Mouse (Mus musculus): ENCODE results near the gene Zhx3. TPM values are rescaled to one million over a fixed set of nuclear protein-coding genes. Genes with fewer than 3 reads are reported as not detected.
A peak's percentile ranks its signal among the peaks of the same experiment; 100 is the strongest.

The Zhx3 gene
- total RNA-seq, 2 experiments from 2014 or later, result 63.4 to 84.0 TPM

DNA sequence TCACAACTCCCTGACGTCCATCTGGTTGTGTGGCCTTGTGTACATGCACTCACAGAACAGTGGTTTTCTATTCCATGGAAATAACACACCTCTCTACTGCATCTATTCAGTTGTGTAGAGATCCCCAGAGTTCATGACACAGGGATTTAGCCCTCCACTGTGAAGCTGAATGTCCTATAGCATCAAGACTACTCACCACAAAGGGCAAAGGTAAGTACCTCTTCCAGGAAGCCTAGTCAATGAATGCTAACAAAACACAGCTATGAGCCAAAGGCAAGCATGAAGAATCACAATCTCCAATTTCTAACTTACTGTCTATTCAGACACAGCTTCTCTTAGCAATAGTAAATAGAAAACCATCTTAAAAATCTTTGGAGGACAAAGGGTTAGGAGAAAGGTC lies 25.1 kb downstream of the Zhx3 start:
- intact Hi-C loops (cut with DNase I), result no loop called here

DNA sequence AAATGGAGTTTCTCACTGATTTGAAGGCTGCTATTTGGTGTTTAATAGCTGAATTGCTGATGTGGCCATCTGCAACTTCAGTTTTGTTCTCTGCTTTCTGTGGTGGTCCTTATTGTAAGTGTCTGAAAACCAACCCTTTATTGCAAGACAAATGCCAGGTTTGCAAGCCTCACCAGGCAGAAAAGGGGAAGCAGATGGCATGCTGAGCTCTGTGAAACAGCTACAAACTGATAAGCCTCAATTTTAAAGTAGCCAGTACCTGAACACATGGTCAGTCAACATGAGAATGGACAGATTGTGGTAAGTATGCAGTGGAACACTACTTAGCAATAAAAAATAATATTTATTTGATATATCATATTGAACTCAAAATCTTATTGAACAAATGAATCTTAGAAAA lies 32.0 kb downstream of the Zhx3 start:
- intact Hi-C loops (cut with DNase I), result no loop called here
- DNase-seq (ENCODE audit: low spot score in 2 of 2), result no peak

More for the DNA sequence above, 25.1 kb downstream of the Zhx3 start:
- DNase-seq (ENCODE audit: low spot score in 2 of 2), result no peak

DNA sequence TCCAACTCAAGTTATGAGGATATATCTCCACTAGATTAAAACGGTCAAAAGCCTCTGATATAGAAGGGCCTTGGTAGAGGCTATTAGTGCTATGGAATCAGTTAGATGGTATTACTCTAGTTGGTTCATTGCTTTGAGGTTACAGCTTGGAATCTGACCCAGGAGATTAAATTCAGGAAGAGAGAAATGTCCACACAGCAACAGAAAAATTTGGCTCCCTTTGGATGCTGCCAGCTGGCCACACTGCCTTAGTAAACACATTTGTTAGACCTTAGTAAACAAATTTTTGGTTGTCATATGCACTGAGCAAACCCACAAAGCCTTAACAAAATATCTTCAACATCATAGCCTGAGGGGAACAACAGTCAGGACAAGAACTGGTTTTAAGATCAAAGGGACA lies 62.0 kb downstream of the Zhx3 start:
- DNase-seq (ENCODE audit: low spot score in 2 of 2), result no peak
- intact Hi-C loops (cut with DNase I), result no loop called here

DNA sequence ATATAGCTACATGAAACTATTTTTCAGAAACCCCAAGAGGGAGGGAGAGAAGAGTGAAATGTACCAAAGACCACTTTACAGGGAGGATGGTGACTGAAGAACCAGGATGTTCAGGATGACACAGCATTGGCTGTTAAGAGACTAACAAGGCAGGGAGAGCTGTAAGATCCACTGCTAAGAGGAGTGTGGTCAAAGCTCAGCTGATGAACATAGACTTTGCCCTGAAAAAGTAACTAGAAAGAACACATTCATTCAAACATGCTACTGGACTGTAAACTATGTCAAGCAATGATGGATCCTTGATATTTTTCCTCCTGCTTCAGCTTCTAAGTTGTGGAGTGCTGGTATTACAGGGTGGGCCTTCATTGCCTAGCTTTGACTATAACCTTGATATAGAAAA lies 62.4 kb downstream of the Zhx3 start:
- intact Hi-C loops (cut with DNase I), result no loop called here

DNA sequence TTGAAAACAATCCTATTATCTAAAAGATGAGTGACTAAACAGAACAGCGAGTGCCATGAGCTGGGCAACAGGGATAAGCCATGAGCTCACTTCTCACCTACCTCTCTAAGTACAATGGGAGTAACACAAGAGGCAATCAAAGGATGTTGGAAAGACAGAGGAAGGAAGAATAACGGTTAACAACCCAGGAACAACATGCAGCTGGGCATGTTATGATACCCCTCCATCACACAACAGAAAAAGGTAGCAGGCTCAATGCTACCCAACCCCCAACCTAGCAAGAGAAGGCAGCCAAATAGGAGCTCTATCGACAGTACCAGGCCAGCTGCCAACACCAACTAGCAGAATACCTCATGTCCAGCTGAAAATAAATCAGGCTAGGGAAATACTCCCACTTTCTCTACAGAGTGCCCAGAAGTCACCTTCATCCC lies 66.7 kb downstream of the Zhx3 start:
- intact Hi-C loops (cut with DNase I), result loop anchor here (5.0 kb wide), 1 partner anchor 66 kb away; the partner anchor contains the start of gene Zhx3
- peak in 1 of 2 experiments; percentile 27 for DNase-seq (ENCODE audit: low spot score in 2 of 2)

More for the DNA sequence above, 62.4 kb downstream of the Zhx3 start:
- no peak for DNase-seq (ENCODE audit: low spot score in 2 of 2)

DNA sequence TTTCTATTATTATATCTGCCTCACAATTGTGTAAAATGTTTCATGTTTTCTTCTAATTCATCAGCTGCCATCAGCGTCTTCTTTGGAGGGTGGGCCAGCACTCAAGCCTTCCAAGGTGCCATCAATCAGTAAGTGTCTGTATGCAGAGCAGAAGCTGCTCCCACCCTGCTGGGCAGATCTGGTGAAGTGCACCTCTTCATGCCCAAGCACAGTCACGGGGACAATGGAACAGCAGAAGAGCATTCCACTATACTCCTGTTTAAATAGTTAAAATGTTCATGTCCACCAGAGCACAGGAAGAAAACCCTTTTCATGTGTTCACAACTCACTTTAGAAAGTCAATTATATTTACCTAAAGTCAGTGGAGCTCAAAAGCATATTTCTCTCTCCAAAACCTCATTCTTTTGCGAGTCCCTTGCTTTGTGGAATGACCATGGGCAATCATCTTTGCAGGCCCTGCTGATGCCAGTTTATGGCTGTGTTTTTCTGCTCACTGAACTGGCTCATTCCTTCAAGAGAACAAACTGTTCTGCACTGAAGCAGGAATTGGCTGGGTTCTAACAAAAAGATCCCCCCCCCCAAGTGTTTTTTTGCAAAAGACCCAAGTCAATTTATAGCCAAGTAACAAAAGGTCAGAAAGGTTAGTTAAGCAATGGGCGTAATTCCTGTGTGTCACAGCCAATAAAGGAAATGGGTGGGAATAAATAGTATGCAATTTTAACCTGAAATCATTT lies 67.8 kb downstream of the Zhx3 start:
- intact Hi-C loops (cut with DNase I), result loop anchor here (5.0 kb wide), 1 partner anchor 67 kb away; the partner anchor contains the start of gene Zhx3
- no peak for DNase-seq (ENCODE audit: low spot score in 2 of 2)

DNA sequence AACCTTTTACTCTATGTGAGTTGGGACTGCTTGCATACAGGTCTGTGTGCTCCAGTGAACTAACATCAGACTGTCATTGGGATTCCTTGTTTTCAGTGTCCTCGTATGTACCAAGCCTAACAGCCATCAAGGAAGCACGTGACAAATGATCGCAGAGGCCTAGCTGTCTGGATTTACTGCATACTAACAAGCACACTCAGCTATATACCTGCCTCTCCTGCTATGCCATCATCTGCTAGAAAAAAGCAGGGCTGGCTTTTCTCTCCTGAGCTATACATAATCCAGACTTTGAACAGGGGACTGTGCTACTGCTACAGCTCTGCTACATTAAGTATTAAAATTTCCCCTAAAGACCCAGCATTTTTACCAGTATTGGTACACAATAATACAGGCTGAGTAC lies 70.5 kb downstream of the Zhx3 start:
- DNase-seq (ENCODE audit: low spot score in 2 of 2), result no peak
- intact Hi-C loops (cut with DNase I), result no loop called here

DNA sequence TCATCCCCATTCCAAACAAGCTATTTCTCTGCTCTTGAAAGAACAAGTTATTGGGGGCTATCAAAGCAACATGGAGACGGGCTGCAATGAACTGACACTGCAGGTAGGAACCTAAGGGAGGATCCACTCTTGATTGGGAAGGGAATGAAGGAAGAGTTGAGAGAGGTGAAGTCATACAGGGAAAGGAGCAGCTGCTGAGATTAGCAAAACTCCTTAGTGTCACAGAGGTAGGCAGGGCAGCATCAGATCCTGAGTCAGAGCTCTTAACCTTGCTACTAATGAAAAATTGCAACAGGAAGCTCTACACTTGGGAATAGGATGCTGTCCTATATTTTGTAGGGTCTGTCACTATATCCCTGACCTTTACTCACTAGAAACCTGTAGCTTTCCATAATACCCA lies 71.8 kb downstream of the Zhx3 start:
- DNase-seq (ENCODE audit: low spot score in 2 of 2), result no peak
- intact Hi-C loops (cut with DNase I), result no loop called here

DNA sequence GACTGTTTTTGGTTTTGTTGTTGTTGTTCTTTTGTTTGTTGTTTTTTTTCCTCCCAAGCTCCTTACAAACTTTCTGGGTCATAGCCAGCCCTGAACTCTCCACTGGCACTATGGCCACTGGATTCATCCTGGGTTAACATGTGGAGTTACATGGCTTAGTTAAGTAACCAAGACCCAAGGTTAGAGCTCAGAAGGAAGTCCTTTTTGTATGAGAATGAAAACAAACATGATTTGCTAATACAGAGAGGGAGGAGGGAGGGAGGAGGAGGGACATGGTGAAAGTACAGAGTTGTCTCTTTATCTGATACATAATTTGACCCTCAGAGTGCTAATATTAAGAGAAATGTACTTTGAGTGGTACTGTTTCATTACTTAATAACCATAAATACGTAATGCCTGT lies 74.6 kb downstream of the Zhx3 start:
- intact Hi-C loops (cut with DNase I), result no loop called here
- no peak for DNase-seq (ENCODE audit: low spot score in 2 of 2)

DNA sequence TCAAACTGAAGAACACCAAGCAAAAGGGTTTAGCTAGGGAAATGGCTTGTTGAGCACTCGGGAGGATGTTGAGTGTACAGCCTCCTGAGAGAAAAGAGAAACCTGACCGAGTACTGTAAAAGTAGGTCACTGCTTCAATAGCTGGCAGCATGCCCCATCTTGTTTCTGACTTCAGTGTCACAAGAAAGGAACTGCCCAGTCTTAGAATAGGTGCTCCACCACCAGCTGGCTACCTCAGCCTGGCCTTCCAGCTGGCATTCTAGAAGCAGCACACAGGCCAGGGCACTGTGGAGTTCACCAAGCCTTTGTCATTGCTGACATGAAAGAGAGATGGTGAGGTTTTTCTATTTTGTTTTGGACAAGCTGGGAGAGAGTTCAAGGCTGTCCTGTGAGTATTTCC lies 75.8 kb downstream of the Zhx3 start:
- intact Hi-C loops (cut with DNase I), result no loop called here

DNA sequence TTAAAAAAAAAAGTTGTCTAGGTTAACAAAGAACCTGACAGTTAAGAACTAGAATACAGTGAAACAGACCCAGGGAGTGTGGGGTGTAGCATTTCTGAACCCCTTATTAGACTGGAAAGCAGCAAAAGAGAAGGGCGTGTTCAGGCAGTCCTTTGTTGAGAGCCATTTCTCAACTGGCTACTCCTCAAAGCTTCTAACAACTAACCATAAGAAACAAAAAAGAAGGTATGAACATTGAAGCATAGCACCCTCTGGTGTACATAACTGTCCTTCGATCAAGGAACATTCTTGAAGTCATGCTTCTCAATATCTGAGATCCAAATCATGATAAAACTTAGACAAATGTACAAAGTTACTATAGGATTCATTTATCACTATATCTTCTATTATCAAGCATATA lies 79.7 kb downstream of the Zhx3 start:
- intact Hi-C loops (cut with DNase I), result no loop called here
- no peak for DNase-seq (ENCODE audit: low spot score in 2 of 2)

More for the DNA sequence above, 75.8 kb downstream of the Zhx3 start:
- DNase-seq (ENCODE audit: low spot score in 2 of 2), result peak in 1 of 2 experiments; percentile 41

DNA sequence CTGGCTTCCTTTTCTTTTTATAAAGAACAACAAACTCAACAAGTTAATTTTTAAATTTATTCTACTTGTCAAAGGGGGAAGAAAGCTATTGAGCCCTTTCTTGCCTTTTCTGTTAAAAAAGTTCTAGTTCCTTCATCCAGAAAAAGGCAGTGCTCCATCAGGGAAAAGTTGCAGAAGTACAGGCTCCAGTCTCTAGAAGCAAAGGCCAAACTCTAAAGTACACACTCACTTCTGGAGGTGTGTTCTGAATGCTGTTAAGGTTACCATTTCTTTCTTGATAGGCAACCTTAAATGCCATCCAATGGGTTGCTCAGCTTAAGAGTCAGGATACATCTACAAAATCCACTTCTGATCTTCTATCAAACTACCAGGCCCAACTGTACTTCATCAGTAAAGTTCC lies 83.1 kb downstream of the Zhx3 start:
- intact Hi-C loops (cut with DNase I), result no loop called here
- DNase-seq (ENCODE audit: low spot score in 2 of 2), result no peak

DNA sequence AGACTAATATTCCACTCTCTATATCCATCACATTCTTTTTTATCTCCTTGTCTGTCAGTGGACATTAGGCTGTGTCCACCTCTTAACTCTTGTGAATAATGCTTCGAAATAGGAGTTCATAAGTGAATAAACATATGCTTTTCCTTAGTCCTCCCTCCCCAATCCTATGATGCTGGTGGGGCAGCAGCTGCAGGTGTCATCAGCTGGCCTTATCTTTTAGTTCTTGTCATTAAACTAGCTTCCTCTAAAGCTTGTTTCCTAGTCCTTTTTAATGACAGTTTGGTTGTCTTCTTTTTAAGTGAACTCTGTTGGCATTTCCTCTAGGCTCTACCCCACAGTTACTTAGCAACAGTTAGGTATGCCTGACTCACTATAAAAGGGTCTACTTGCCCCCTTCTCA lies 83.8 kb downstream of the Zhx3 start:
- no peak for DNase-seq (ENCODE audit: low spot score in 2 of 2)
- intact Hi-C loops (cut with DNase I), result no loop called here

DNA sequence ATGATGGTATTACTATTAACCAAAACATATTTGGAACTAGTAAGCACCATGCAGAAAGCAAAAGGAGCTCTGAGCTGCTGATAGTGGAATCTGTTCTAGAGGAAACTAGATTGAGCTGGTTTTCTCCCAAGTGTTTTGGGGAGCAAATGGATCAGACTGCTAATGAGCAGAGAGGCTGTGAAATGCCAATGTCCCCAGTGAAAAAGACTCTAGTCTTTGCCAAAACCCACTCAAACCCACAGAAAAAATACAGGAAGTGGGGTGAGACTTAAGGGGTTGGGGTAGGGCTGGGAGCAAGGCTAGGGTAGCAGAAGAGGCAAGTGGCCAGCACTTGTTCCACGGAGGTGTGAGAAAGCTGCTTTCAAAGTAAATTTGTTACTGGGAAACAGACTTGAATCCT lies 86.5 kb downstream of the Zhx3 start:
- no peak for DNase-seq (ENCODE audit: low spot score in 2 of 2)
- intact Hi-C loops (cut with DNase I), result no loop called here

DNA sequence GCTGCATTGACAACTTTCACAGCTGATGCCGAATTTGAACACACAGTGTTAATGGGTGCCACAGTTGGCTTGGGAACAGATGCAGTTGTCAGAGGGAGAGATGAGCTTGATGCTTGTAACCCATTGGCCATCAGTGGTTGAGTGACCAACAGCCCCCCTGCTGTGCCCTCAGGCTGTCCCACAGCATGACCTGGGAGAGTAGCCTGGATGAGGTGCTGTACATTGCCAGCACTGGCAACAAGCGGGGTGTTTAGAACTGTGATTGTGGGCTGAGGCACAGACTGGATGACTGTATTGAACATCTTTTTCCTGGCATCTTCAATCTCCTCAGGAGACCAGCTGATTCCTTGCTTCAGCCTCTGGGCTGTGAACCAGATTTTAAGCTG lies 92.0 kb downstream of the Zhx3 start:
- intact Hi-C loops (cut with DNase I), result no loop called here

DNA sequence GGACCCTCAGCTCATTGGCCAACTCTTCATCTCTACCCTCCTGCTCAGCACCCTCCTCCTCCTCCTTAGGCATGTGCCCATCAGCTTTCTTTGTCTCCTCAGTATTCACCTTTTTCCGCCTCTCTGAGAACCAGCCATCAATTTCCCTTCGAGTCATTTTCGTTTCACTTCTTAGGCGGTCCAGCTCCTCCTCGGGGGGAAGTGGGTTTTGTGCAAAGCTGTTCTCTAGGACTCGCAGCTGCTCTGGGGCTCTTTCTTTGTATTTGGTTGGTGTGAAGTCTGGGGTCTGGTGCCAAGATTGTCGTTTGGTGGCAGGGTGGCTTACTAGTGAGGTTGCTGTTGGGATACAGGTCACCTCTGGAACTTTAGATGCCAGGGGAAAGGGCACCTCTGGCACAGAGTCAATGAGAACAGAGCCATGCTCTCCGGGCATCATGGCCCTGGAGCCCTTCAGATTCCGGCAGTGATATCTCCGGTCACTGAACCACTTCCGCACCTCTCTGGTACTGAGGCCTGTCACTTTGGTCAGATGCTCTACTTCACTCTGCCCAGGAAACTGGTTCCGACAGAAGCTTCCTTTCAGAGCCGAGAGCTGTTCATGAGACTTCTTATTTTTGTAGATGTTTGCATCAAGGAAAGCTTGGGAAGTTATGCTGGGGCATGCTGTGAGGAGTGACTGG lies 92.5 kb downstream of the Zhx3 start:
- intact Hi-C loops (cut with DNase I), result no loop called here
- DNase-seq (ENCODE audit: low spot score in 2 of 2), result no peak

More for the DNA sequence above, 92.0 kb downstream of the Zhx3 start:
- DNase-seq (ENCODE audit: low spot score in 2 of 2), result no peak

DNA sequence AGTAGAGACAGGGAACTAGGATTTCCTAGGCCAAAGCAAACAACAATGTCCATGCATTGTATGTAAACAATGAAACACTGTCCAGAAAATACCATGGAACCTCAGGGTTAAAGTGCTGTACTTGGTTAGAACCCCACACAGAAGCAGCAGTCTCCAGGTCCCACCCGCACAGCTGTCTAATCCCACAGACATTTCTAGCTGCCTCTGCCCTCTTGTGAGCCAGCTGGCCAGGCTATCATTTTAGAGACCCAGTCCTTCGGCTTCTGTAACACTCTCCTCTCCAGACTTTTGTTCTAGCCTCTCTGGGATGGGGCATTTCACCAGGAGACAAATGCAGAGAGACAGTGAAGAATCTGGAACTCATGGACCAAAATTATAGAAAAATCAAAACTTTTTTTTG lies 94.8 kb downstream of the Zhx3 start:
- DNase-seq (ENCODE audit: low spot score in 2 of 2), result no peak
- intact Hi-C loops (cut with DNase I), result no loop called here

DNA sequence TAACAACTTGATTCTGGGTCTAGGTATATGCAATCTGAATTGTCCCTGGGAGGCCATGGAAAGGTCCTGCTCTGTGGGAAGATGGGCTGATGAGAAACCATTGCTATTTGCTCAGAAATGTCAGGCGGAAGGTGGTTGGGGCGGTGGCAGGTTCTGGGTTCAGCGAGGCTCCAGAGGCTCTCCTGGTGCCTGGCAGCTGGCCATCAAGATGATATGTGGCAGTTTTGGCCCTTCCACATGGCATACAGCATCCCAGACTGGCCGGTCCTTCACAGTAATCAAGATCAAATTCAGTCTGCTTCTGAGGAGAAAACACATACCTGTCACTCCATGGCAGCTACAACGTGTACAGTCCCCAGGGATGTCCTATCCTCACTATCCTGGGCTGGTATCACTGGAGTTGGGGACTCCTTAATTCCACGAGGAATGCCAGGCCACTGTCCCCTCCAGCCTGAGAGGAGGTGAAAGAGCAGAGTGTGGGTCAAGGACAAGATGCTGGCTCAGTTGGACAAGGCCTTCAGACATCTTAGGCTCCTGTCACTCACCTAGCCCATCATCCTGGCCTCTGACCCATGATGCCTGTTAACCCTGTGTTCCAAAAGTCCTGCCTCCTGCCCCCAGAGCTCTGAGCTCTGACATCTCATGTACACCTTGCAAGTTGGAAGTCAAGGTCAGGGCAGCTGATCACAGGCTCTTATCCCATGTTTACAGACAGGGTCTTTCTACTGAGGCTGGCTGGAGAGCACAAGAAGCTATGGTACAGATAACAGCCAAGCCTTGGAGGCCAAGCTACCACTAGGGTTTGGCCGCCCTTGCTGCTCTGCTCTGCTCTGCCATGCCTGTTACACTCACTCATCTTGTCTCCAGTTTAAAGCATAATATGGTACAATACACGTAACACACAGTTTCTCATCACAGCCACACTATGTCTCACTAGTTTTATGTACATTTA lies 101.2 kb downstream of the Zhx3 start:
- peak in 1 of 2 experiments; percentile 3 for DNase-seq (ENCODE audit: low spot score in 2 of 2)
- intact Hi-C loops (cut with DNase I), result no loop called here

DNA sequence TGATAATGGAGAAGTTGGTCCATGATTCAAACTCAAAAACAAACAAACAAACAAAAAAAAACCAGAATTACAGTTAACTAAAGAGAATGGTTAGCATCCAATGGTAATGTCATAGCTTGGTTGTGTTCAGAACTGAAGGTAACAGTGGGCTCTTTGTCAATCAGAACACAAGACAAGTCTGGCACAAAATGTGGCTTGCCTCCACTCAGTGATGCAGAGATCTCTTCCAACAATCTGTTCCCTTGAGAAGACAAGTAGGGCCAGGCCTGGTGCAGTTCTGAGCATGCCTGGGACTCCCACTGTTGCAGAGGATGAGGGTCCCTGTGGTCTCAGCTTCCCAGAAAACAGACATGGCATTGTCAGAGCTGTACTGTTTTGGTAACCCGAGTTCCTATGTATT lies 101.9 kb downstream of the Zhx3 start:
- intact Hi-C loops (cut with DNase I), result no loop called here
- DNase-seq (ENCODE audit: low spot score in 2 of 2), result peak in 1 of 2 experiments; percentile 2

DNA sequence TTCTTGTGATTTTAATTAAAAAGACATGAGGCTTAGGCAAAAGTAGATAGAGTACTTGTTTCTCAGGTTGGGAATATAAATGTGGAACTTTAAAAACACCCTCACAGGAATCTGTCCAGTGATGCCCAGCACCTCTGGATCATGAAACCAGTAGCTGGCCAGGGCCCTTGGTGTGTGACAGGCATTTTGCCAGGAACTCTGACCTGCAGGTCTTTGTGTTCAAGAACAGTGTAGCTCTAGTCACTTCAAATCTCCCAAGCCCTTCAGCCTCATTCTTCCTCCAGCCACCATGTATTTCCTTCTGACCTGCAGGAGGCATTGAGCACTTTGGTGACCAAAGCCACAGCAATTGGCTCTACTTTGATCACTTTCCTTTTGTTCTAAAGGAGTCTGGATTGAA lies 102.4 kb downstream of the Zhx3 start:
- intact Hi-C loops (cut with DNase I), result no loop called here
- peak in 1 of 2 experiments; percentile 3 for DNase-seq (ENCODE audit: low spot score in 2 of 2)
